Mouse (Mus musculus): ENCODE data around the gene E2f8. TPM values are rescaled to one million over a fixed set of nuclear protein-coding genes. Genes with fewer than 3 reads are reported as not detected.
A peak's percentile ranks its signal among the peaks of the same experiment; 100 is the strongest.

Gene E2f8
- polyA plus RNA-seq, 1 experiment, result 0.28 TPM

GRCm38 (mm10) chr7:48880591-48881481 is 560 bp downstream of the E2f8 start:
- Histone ChIP-seq H3K4me1 (ENCODE audit: control insufficient read depth, insufficient read depth, low read length) (peaks cover 3% of the 10 kb centered on the region; the same call in 1 of the 2 replicates), H3K27ac (ENCODE audit: insufficient read depth, low read depth, low read length) (no peak overlapping the region), H3K4me3 (ENCODE audit: insufficient read depth, low read depth, low read length) (peak overlapping the region; percentile 52), H3K27me3 (replicated peaks; ENCODE audit: control insufficient read depth, insufficient read depth, low read length) (no peaks in the 10 kb centered on the region), H3K36me3 (ENCODE audit: control insufficient read depth, insufficient read depth, low read length) (no peaks in the 10 kb centered on the region)
- TF ChIP-seq CTCF (conservative IDR thresholded peaks at IDR 0.05; ENCODE audit: insufficient read depth, insufficient read length, low read depth, low read length) (no peak), POLR2A (IDR thresholded peaks at IDR 0.05; ENCODE audit: low read depth, low read length) (no peak)
- WGBS, result 1% methylated on average over 77 of the region's 77 CpGs
- DNase-seq, result peak; percentile 99

DNA sequence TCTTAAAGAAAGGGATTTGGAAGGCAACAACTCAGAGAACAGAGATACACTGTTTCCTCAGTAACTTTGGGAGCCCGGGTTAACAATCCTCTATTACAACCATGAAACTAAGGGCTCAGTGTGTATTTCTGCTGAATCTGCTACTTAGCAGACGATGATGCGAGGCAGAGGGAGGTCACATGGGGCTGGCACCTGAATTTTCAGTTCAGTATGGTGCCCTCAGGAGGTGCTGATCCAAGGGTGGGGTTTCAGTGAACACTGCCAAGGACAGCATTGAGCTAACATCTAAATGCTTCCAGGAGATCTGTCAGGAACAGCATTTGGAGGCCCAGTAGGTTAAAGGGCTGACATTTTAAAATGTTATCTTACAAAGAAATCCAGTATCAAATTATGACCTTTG is 1.8 kb downstream of the E2f8 start:
- 74% methylated on average over 3 of the region's 3 CpGs for WGBS
- H3K4me1 ChIP-seq (ENCODE audit: control insufficient read depth, insufficient read depth, low read length), result peaks cover 3% of the 10 kb centered on the region; the same call in 1 of the 2 replicates
- no peak overlapping the region for H3K27ac ChIP-seq (ENCODE audit: insufficient read depth, low read depth, low read length)
- H3K4me3 ChIP-seq (ENCODE audit: insufficient read depth, low read depth, low read length), result no peak overlapping the region
- no peaks in the 10 kb centered on the region for H3K27me3 ChIP-seq (replicated peaks; ENCODE audit: control insufficient read depth, insufficient read depth, low read length)
- DNase-seq, result no peak
- TF ChIP-seq POLR2A (IDR thresholded peaks at IDR 0.05; ENCODE audit: low read depth, low read length) (no peak), CTCF (conservative IDR thresholded peaks at IDR 0.05; ENCODE audit: insufficient read depth, insufficient read length, low read depth, low read length) (no peak)
- no peaks in the 10 kb centered on the region for H3K36me3 ChIP-seq (ENCODE audit: control insufficient read depth, insufficient read depth, low read length)

- TF ChIP-seq POLR2A (IDR thresholded peaks at IDR 0.05; ENCODE audit: low read depth, low read length) (no peak), CTCF (conservative IDR thresholded peaks at IDR 0.05; ENCODE audit: insufficient read depth, insufficient read length, low read depth, low read length) (no peak)
- Histone ChIP-seq H3K27me3 (replicated peaks; ENCODE audit: control insufficient read depth, insufficient read depth, low read length) (no peaks in the 10 kb centered on the region), H3K27ac (ENCODE audit: insufficient read depth, low read depth, low read length) (no peak overlapping the region), H3K4me1 (ENCODE audit: control insufficient read depth, insufficient read depth, low read length) (peaks cover 3% of the 10 kb centered on the region; the same call in 1 of the 2 replicates), H3K36me3 (ENCODE audit: control insufficient read depth, insufficient read depth, low read length) (no peaks in the 10 kb centered on the region), H3K4me3 (ENCODE audit: insufficient read depth, low read depth, low read length) (no peak overlapping the region)
- peak; percentile 19 for DNase-seq
- WGBS, result 47% methylated on average over 15 of the region's 15 CpGs
These were observed 3.5 kb downstream of the E2f8 start for GRCm38 (mm10) chr7:48877786-48878390.

DNA sequence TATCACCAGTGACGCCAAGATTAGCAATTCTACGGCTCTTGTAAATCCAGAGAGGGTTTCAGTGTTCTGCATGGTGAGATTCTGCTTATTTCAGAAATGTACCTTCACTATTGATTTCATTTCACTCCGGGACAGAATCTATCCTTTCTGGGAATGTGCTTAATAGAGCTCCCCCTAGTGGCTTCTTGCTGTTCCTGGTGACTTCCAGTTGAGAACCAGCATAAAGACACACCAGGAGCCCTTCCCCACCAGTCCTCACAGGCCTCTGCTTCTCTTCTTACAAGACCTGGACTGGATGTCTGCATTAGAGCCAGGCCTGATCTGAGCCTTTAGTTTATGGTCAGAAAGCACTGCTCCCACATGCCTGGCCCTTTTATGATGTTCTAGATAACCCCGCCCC is 4.9 kb downstream of the E2f8 start:
- no peaks in the 10 kb centered on the region for H3K4me1 ChIP-seq (ENCODE audit: control insufficient read depth, insufficient read depth, low read length)
- WGBS, result 45% methylated on average over 4 of the region's 4 CpGs
- no peak overlapping the region for H3K4me3 ChIP-seq (ENCODE audit: insufficient read depth, low read depth, low read length)
- no peaks in the 10 kb centered on the region for H3K36me3 ChIP-seq (ENCODE audit: control insufficient read depth, insufficient read depth, low read length)
- TF ChIP-seq POLR2A (IDR thresholded peaks at IDR 0.05; ENCODE audit: low read depth, low read length) (no peak), CTCF (conservative IDR thresholded peaks at IDR 0.05; ENCODE audit: insufficient read depth, insufficient read length, low read depth, low read length) (peak; percentile 53)
- peak; percentile 73 for DNase-seq
- H3K27ac ChIP-seq (ENCODE audit: insufficient read depth, low read depth, low read length), result no peak overlapping the region
- H3K27me3 ChIP-seq (replicated peaks; ENCODE audit: control insufficient read depth, insufficient read depth, low read length), result no peaks in the 10 kb centered on the region

DNA sequence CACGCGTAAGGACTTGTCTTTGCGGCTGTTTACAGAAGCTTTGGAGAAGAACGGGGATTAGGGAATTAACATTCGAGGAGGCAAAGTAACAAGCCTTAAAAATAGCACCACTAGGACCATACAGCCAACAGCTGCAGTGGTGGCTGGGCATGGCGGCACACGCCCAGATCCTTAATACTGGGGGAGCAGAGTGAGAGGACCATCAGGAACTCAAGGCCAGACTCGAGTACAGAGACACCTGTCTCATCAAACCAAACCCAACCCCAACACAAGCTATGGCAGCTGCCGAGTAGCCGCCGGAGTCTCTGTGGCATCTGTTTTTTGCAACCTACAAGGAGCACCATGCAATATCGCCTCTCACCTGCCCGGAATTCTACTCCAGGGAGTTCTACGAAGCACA is 6.3 kb downstream of the E2f8 start:
- no peaks in the 10 kb centered on the region for H3K36me3 ChIP-seq (ENCODE audit: control insufficient read depth, insufficient read depth, low read length)
- H3K27ac ChIP-seq (ENCODE audit: insufficient read depth, low read depth, low read length), result no peak overlapping the region
- 94% methylated on average over 14 of the region's 14 CpGs for WGBS
- no peak for DNase-seq
- no peaks in the 10 kb centered on the region for H3K4me1 ChIP-seq (ENCODE audit: control insufficient read depth, insufficient read depth, low read length)
- H3K27me3 ChIP-seq (replicated peaks; ENCODE audit: control insufficient read depth, insufficient read depth, low read length), result no peaks in the 10 kb centered on the region
- H3K4me3 ChIP-seq (ENCODE audit: insufficient read depth, low read depth, low read length), result no peak overlapping the region
- no peak for TF ChIP-seq CTCF (conservative IDR thresholded peaks at IDR 0.05; ENCODE audit: insufficient read depth, insufficient read length, low read depth, low read length)
- TF ChIP-seq POLR2A (IDR thresholded peaks at IDR 0.05; ENCODE audit: low read depth, low read length), result no peak

- Histone ChIP-seq H3K36me3 (ENCODE audit: control insufficient read depth, insufficient read depth, low read length) (no peaks in the 10 kb centered on the region), H3K4me3 (ENCODE audit: insufficient read depth, low read depth, low read length) (no peak overlapping the region), H3K4me1 (ENCODE audit: control insufficient read depth, insufficient read depth, low read length) (no peaks in the 10 kb centered on the region), H3K27ac (ENCODE audit: insufficient read depth, low read depth, low read length) (no peak overlapping the region), H3K27me3 (replicated peaks; ENCODE audit: control insufficient read depth, insufficient read depth, low read length) (no peaks in the 10 kb centered on the region)
- TF ChIP-seq CTCF (conservative IDR thresholded peaks at IDR 0.05; ENCODE audit: insufficient read depth, insufficient read length, low read depth, low read length), result no peak
- no peak for TF ChIP-seq POLR2A (IDR thresholded peaks at IDR 0.05; ENCODE audit: low read depth, low read length)
- no peak for DNase-seq
- WGBS, result 89% methylated on average over 11 of the region's 11 CpGs
These were observed 10.1 kb downstream of the E2f8 start for GRCm38 (mm10) chr7:48871292-48871691.

- no peaks in the 10 kb centered on the region for H3K36me3 ChIP-seq (ENCODE audit: control insufficient read depth, insufficient read depth, low read length)
- WGBS, result 93% methylated on average over 21 of the region's 21 CpGs
- no peaks in the 10 kb centered on the region for H3K27me3 ChIP-seq (replicated peaks; ENCODE audit: control insufficient read depth, insufficient read depth, low read length)
- TF ChIP-seq POLR2A (IDR thresholded peaks at IDR 0.05; ENCODE audit: low read depth, low read length) (no peak), CTCF (conservative IDR thresholded peaks at IDR 0.05; ENCODE audit: insufficient read depth, insufficient read length, low read depth, low read length) (no peak)
- H3K27ac ChIP-seq (ENCODE audit: insufficient read depth, low read depth, low read length), result no peak overlapping the region
- no peak overlapping the region for H3K4me3 ChIP-seq (ENCODE audit: insufficient read depth, low read depth, low read length)
- no peak for DNase-seq
- H3K4me1 ChIP-seq (ENCODE audit: control insufficient read depth, insufficient read depth, low read length), result no peaks in the 10 kb centered on the region
These were observed 10.7 kb downstream of the E2f8 start for GRCm38 (mm10) chr7:48870579-48871180.
